Mouse (Mus musculus) lung, embryonic 16.5 days (tissue): ENCODE measurements around the gene Samd4. TPM values are rescaled to one million over a fixed set of nuclear protein-coding genes. Genes with fewer than 3 reads are reported as not detected.

Experiments
- ATAC-seq: fragments of 200-750 bp; cut with Nextera tagmentation; 2 replicates; pipeline ENCODE4 v1.8.0; 2017; ENCODE audit warnings: low read depth, mild to moderate bottlenecking, moderate library complexity
- H3K27ac ChIP-seq: fragments of 300-500 bp; sonication (generic); 2 replicates; pipeline ENCODE4 v1.5.1; 2014; ENCODE audit warnings: mild to moderate bottlenecking, control low read depth, low read length
- H3K27me3 ChIP-seq: fragments of 300-500 bp; sonication (generic); 2 replicates; pipeline ENCODE4 v1.6.1; 2014; ENCODE audit warnings: low read depth, low read length, mixed read lengths; ENCODE audit not compliant: control insufficient read depth, insufficient read depth
- H3K36me3 ChIP-seq: fragments of 300-500 bp; sonication (generic); 2 replicates; pipeline ENCODE4 v1.6.1; 2014; ENCODE audit warnings: low read length; ENCODE audit not compliant: control insufficient read depth, insufficient read depth
- H3K4me1 ChIP-seq: fragments of 300-500 bp; sonication (generic); replicated peaks from 2 replicates; pipeline ENCODE4 v1.6.1; 2014; ENCODE audit warnings: low read length, mixed read lengths; ENCODE audit not compliant: control insufficient read depth, insufficient read depth
- H3K4me2 ChIP-seq: fragments of 300-500 bp; sonication (generic); 2 replicates; pipeline ENCODE4 v1.6.1; 2014; ENCODE audit warnings: low read depth, low read length, control low read depth
- H3K4me3 ChIP-seq: fragments of 300-500 bp; sonication (generic); 2 replicates; pipeline ENCODE4 v1.5.1; 2014; ENCODE audit warnings: mild to moderate bottlenecking, low read length, control low read depth
- H3K9ac ChIP-seq: fragments of 300-500 bp; sonication (generic); 2 replicates; pipeline ENCODE4 v1.6.1; 2014; ENCODE audit warnings: low read length, control low read depth
- H3K9me3 ChIP-seq: fragments of 300-500 bp; sonication (generic); 2 replicates; pipeline ENCODE4 v1.6.1; 2016; ENCODE audit warnings: low read length; ENCODE audit not compliant: control insufficient read depth
- WGBS: fragments of 180-500 bp; shearing (Covaris S2); extraction: QIAGEN DNeasy Blood & Tissue Kit; methylation state at CpG from one replicate; pipeline ENCODE4 v1.1.7; 2014; 5-methylcytosine and 5-hydroxymethylcytosine counted together
- polyA plus RNA-seq: library from polyadenylated mRNA; unstranded; fragments of >200 nt; fragmentation: Nextera tagmentation; extraction: Ambion mirVana; gene quantifications from 2 replicates; pipeline ENCODE4 v1.2.1, GENCODE M21; 2015

The Samd4 gene
- polyA plus RNA-seq, 1 experiment from 2014 or later, result 6.2 TPM

- H3K27me3 ChIP-seq, result no peaks in the 10 kb centered on the region
- no peaks in the 10 kb centered on the region for H3K4me1 ChIP-seq
- H3K27ac ChIP-seq, result no peak overlapping the region
- H3K4me2 ChIP-seq, result no peak overlapping the region
- no peaks in the 10 kb centered on the region for H3K36me3 ChIP-seq
- no peak overlapping the region for H3K9ac ChIP-seq
- H3K4me3 ChIP-seq, result no peak overlapping the region
- 74% methylated on average over 14 of the region's 14 CpGs for WGBS
- peak; percentile 63; the same call in 1 of the 2 replicates for ATAC-seq
- no peaks in the 10 kb centered on the region for H3K9me3 ChIP-seq
Observed at GRCm38 (mm10) chr14:47076956-47077575, 194.4 kb downstream of the Samd4 start.

- Histone ChIP-seq H3K9me3 (no peaks in the 10 kb centered on the region), H3K9ac (no peak overlapping the region), H3K4me3 (no peak overlapping the region), H3K36me3 (no peaks in the 10 kb centered on the region), H3K27ac (no peak overlapping the region), H3K4me2 (no peak overlapping the region), H3K4me1 (no peaks in the 10 kb centered on the region), H3K27me3 (no peaks in the 10 kb centered on the region)
- ATAC-seq, result no peak
- 85% methylated on average over 3 of the region's 3 CpGs for WGBS
Observed at GRCm38 (mm10) chr14:47077576-47077970, 194.9 kb downstream of the Samd4 start.

DNA sequence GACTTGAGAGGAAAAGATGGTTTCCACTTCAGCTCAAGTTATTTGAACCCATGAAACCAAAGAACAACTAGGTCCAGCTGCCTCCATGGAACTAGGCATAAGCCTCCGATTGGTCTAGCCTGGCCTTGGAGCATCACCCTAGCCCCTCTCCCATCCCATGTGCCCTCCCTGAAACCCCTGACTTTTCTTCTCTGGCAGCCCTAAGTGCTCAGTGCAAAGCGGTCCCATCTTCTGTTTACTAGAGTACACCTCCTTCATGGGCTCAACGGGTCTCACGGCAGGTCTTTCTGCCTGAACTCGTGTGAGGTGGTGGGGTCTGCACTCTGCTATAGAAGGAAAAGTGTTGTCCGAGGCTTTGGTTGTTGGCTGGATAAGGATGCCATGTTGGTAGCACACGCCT lies 197.3 kb downstream of the Samd4 start:
- WGBS, result 83% methylated on average over 7 of the region's 7 CpGs
- no peaks in the 10 kb centered on the region for H3K36me3 ChIP-seq

GRCm38 (mm10) chr14:47083311-47083710 lies 200.7 kb downstream of the Samd4 start:
- Histone ChIP-seq H3K36me3 (no peaks in the 10 kb centered on the region), H3K27ac (no peak overlapping the region), H3K4me2 (no peak overlapping the region)

More for the DNA sequence above, 197.3 kb downstream of the Samd4 start:
- H3K9me3 ChIP-seq, result no peaks in the 10 kb centered on the region
- H3K4me3 ChIP-seq, result no peak overlapping the region
- H3K27me3 ChIP-seq, result no peaks in the 10 kb centered on the region
- no peaks in the 10 kb centered on the region for H3K4me1 ChIP-seq
- no peak overlapping the region for H3K9ac ChIP-seq
- no peak for ATAC-seq
- H3K4me2 ChIP-seq, result no peak overlapping the region
- H3K27ac ChIP-seq, result no peak overlapping the region

GRCm38 (mm10) chr14:47083838-47084237 lies 201.2 kb downstream of the Samd4 start:
- H3K27me3 ChIP-seq, result no peaks in the 10 kb centered on the region
- H3K9me3 ChIP-seq, result no peaks in the 10 kb centered on the region
- no peak overlapping the region for H3K9ac ChIP-seq
- WGBS, result 67% methylated on average over 6 of the region's 6 CpGs
- H3K4me2 ChIP-seq, result no peak overlapping the region
- no peaks in the 10 kb centered on the region for H3K36me3 ChIP-seq
- ATAC-seq, result no peak
- H3K27ac ChIP-seq, result no peak overlapping the region
- H3K4me3 ChIP-seq, result no peak overlapping the region
- peaks cover 4% of the 10 kb centered on the region for H3K4me1 ChIP-seq

More at GRCm38 (mm10) chr14:47083311-47083710, 200.7 kb downstream of the Samd4 start:
- Histone ChIP-seq H3K4me1 (peaks cover 4% of the 10 kb centered on the region), H3K4me3 (no peak overlapping the region), H3K27me3 (no peaks in the 10 kb centered on the region), H3K9ac (no peak overlapping the region), H3K9me3 (no peaks in the 10 kb centered on the region)
- no peak for ATAC-seq
- 54% methylated on average over 9 of the region's 9 CpGs for WGBS

DNA sequence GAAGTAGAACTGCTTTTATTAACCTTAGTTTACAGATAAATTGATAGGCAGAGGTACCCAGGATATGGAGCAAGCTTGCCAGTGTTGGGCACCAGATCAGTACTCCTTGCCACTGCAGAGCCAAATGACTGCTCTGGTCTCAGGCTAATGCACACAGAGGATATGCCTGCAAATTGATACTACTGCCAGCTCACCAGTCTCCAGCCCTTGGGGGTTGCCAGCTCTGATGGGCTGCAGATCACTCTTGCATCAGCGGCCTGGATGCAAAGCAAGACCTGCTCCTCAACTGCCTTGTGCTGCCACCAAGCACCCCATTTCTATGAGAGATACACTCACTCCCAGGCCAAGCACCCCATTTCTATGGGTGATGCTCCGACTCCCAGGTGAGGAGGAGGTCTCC lies 202.0 kb downstream of the Samd4 start:
- Histone ChIP-seq H3K36me3 (no peaks in the 10 kb centered on the region), H3K9ac (no peak overlapping the region)
- no peak for ATAC-seq

DNA sequence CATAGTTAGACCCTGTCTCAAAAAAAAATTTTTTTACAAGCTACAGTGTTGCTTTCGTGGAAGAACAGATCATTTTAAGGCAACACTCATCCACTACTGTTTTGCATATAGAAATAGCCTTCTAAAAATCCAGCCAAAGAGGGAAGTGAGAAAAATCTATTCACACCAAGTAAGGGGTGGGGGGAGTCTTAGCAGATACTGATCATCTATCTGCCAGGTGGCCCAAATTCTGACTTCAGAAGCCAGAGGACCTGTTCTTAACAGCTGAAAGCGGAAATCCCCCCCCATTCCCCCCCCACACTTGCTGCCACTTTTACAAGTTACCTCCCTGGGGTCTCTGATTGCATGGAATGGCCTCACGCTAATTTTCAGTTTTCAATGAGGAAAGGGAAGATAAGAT lies 203.5 kb downstream of the Samd4 start:
- Histone ChIP-seq H3K4me2 (no peak overlapping the region), H3K27me3 (no peaks in the 10 kb centered on the region), H3K9ac (no peak overlapping the region), H3K36me3 (no peaks in the 10 kb centered on the region), H3K4me1 (peaks cover 4% of the 10 kb centered on the region), H3K4me3 (no peak overlapping the region), H3K9me3 (no peaks in the 10 kb centered on the region), H3K27ac (no peak overlapping the region)
- 62% methylated on average over 3 of the region's 3 CpGs for WGBS
- no peak for ATAC-seq

More for the DNA sequence above, 202.0 kb downstream of the Samd4 start:
- H3K27ac ChIP-seq, result no peak overlapping the region
- peaks cover 4% of the 10 kb centered on the region for H3K4me1 ChIP-seq
- no peaks in the 10 kb centered on the region for H3K9me3 ChIP-seq
- no peak overlapping the region for H3K4me3 ChIP-seq
- H3K4me2 ChIP-seq, result no peak overlapping the region
- no peaks in the 10 kb centered on the region for H3K27me3 ChIP-seq
- 85% methylated on average over 2 of the region's 2 CpGs for WGBS

GRCm38 (mm10) chr14:47086743-47087142 lies 204.1 kb downstream of the Samd4 start:
- peak overlapping the region; percentile 38 for H3K4me3 ChIP-seq
- H3K36me3 ChIP-seq, result no peaks in the 10 kb centered on the region
- H3K4me1 ChIP-seq, result peaks cover 4% of the 10 kb centered on the region
- peak overlapping the region; percentile 49 for H3K9ac ChIP-seq
- WGBS, result 2% methylated on average over 16 of the region's 16 CpGs
- peak; percentile 89 for ATAC-seq
- peak overlapping the region; percentile 64 for H3K4me2 ChIP-seq
- no peaks in the 10 kb centered on the region for H3K27me3 ChIP-seq
- H3K27ac ChIP-seq, result no peak overlapping the region
- H3K9me3 ChIP-seq, result no peaks in the 10 kb centered on the region

DNA sequence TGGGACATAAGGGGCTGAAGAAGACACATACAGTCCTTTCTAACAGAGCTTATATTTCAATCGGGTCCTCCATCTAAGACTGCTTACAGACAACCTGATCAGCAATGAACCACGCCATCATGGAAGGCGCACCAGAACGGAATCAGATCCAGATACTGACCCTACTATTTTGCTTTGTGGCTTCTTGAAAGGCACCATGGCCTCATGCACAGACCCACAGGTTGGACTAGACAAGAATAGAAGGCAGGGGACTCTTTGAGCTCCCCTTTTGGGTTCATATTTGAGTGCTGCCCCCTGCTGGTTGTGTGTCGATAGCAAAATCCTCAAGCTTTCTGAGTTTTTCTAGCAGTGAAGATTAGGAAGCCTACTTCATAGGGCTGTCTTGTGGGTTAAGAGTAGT lies 204.5 kb downstream of the Samd4 start:
- peak; percentile 56 for ATAC-seq
- no peak overlapping the region for H3K27ac ChIP-seq

More for the DNA sequence above, 204.5 kb downstream of the Samd4 start:
- Histone ChIP-seq H3K27me3 (no peaks in the 10 kb centered on the region), H3K4me3 (peak overlapping the region; percentile 38), H3K9ac (no peak overlapping the region; the same call in 1 of the 2 replicates), H3K4me2 (peak overlapping the region; percentile 64), H3K9me3 (no peaks in the 10 kb centered on the region), H3K36me3 (no peaks in the 10 kb centered on the region), H3K4me1 (peaks cover 4% of the 10 kb centered on the region)
- WGBS, result 21% methylated on average over 5 of the region's 5 CpGs
